Mouse (Mus musculus): ENCODE results near the gene Grik1.

Gene Grik1

GRCm38 (mm10) chr16:87853451-87854085 is 436.5 kb downstream of the Grik1 start:
- DNase-seq (ENCODE audit: low spot score in 2 of 2) = no peak

DNA sequence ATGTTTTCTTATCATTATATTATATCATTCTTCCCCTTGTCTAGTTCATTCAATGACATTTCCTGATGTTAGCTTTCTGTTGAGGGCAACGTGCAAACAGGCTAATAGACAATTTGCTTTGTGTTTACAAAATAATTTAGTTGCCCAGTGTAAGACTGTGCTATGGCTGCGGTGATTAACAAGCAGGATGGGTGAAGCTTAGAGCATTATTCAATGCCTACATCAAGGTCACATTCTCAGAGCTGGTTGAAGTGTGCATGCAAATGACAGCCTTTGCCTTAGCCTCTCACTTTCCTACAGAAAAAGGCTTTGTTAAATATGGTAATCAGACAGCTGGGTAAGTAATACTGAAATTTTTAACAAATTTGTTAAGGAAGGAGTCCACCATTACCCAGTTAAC is 438.5 kb downstream of the Grik1 start:
- no peak for DNase-seq (ENCODE audit: low spot score in 2 of 2)

DNA sequence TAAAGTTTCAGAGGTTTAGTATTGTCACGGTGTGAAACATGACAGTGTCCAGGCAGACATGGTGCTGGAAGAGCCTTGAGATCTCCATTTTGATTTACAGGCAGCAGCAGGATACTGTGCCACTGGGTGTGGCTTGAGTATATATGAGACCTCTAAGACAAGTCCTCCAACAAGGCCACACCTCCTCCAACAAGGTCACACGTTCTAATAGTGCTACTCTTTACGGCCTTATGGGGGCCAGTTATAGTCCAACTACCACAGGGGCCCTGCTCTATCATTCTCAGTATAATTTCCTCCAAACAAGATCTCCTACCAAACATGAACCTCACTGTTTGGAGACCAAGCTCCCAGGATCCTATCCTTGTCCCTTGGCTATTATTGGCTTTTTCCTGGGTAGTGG is 441.3 kb downstream of the Grik1 start:
- DNase-seq (ENCODE audit: low spot score in 2 of 2) = no peak

Measured in spleen, postnatal 36 days (tissue).